Mouse (Mus musculus) kidney, adult 2 months (tissue): Measurements from ENCODE around the gene Sacs. TPM values are rescaled to one million over a fixed set of nuclear protein-coding genes. Genes with fewer than 3 reads are reported as not detected.

ENCODE experiments used
- DNase-seq: peaks from one replicate; pipeline ENCODE4 v3.0.0; 2021
- H3K27ac ChIP-seq: fragments of 200-500 bp; 2 replicates; pipeline ENCODE4 v1.5.1; 2012; ENCODE audit warnings: low read depth, low read length, control low read depth, inconsistent platforms; ENCODE audit not compliant: insufficient read depth
- H3K27me3 ChIP-seq: fragments of 200-500 bp; replicated peaks from 2 replicates; pipeline ENCODE4 v1.6.1; 2012; ENCODE audit warnings: mild to moderate bottlenecking, moderate library complexity, low read length, inconsistent platforms; ENCODE audit not compliant: control insufficient read depth, insufficient read depth
- H3K36me3 ChIP-seq: fragments of 200-500 bp; 2 replicates; pipeline ENCODE4 v1.6.1; 2012; ENCODE audit warnings: mild to moderate bottlenecking, moderate library complexity, low read length, inconsistent platforms; ENCODE audit not compliant: control insufficient read depth, insufficient read depth
- H3K4me1 ChIP-seq: fragments of 200-500 bp; 2 replicates; pipeline ENCODE4 v1.6.1; 2011; ENCODE audit warnings: low read length; ENCODE audit not compliant: control insufficient read depth, insufficient read depth
- H3K4me3 ChIP-seq: fragments of 200-500 bp; 2 replicates; pipeline ENCODE4 v1.5.1; 2011; ENCODE audit warnings: mild to moderate bottlenecking, low read depth, low read length, control low read depth; ENCODE audit not compliant: insufficient read depth
- CTCF ChIP-seq: fragments of 200-500 bp; conservative IDR thresholded peaks from 2 replicates; pipeline ENCODE4 v1.5.1; 2011; ENCODE audit warnings: low read depth, mild to moderate bottlenecking, control low read depth, low read length, moderate library complexity, mixed read lengths; ENCODE audit not compliant: insufficient read depth, insufficient read length
- POLR2A ChIP-seq: fragments of 200-500 bp; IDR thresholded peaks from one replicate; pipeline ENCODE4 v1.6.1; 2011; ENCODE audit warnings: low read depth, low read length, control low read depth
- WGBS: fragments of 180-500 bp; shearing (Covaris S2); methylation state at CpG from one replicate; pipeline ENCODE4 v1.1.7; 2018; 5-methylcytosine and 5-hydroxymethylcytosine counted together
- polyA plus RNA-seq: library from polyadenylated mRNA; depleted of rRNA; stranded (reverse); fragments of >200 nt; gene quantifications from 2 replicates; pipeline ENCODE4 v1.2.3, GENCODE M21; 2012

Gene Sacs
- polyA plus RNA-seq, 1 experiment: 0.33 TPM

DNA sequence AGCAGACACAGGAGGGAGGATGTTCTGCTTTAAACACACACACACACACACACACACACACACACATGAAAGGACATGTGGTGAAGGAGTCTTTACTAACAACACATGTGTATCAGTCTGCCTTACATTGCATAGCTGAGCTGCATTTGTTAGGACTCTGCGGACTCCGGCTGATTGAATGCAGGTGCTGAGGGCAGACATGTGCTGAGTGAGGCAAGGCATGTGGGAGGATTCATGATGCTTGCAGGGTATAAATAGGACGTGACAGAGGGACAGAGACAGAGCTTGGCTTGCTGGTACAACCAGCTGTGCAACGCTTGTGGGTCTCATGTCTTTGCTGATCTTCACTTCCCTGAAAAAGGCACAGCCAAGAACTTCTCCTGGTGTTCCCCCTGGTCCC lies 85.5 kb downstream of the Sacs start:
- Histone ChIP-seq H3K4me1 (no peaks in the 10 kb centered on the region), H3K4me3 (no peak overlapping the region), H3K27me3 (no peaks in the 10 kb centered on the region), H3K36me3 (no peaks in the 10 kb centered on the region), H3K27ac (no peak overlapping the region)
- no peak for TF ChIP-seq POLR2A
- TF ChIP-seq CTCF: no peak
- 77% methylated on average over 4 of the region's 4 CpGs for WGBS
- no peak for DNase-seq

DNA sequence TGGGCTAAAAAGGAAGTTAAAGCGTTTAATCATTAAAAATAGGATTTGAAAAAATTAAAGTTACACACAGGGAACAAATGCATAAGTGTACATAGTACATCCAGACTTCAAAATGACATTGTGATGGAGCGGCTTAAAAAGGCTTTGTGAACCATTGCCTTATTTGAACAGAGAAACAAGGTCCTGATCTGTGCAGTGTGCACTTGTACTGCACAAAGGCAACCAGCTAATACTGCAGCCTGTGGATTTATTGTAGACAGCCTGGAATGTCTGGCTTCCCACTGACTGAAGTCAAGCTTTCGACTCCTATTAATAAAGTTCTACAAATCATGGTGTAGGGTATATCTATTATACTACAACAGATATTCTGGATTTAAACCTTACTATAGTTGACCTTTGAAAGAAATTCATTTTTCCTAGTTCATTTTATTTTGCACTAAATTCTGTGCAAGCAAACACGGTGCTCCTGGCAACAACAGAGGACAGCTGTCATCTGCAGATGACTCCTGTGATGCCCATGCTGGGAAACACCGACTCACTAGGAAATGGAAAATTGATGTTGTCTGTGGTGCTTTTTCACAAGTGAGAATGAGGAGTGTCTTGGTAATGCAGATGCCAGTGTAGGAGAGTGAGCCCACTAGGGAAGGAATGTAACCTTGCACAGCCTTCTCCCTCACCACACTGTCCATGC lies 86.3 kb downstream of the Sacs start:
- H3K4me1 ChIP-seq: no peaks in the 10 kb centered on the region
- TF ChIP-seq POLR2A (no peak), CTCF (no peak)
- 78% methylated on average over 5 of the region's 5 CpGs for WGBS
- H3K27ac ChIP-seq: no peak overlapping the region
- no peaks in the 10 kb centered on the region for H3K27me3 ChIP-seq
- no peak overlapping the region for H3K4me3 ChIP-seq
- H3K36me3 ChIP-seq: no peaks in the 10 kb centered on the region
- no peak for DNase-seq

DNA sequence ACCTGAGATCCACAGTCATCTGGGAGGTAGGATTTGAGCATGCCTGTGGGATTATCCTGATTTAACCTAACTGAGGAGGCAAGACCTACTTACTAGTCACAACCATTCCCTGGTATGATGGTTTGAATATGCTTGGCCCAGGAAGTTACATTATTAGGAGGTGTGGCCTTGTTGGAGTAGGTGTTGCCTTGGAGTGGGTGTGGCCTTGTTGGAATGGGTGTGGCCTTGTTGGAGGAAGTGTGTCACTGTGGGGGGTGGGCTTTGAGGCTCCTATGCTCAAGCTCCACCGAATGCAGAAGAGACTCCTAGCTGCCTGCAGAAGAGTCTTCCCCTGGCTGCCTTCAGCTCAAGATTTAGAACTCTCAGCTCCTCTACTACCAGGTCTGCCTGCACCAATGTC lies 87.9 kb downstream of the Sacs start:
- Histone ChIP-seq H3K27me3 (no peaks in the 10 kb centered on the region), H3K4me1 (no peaks in the 10 kb centered on the region), H3K4me3 (no peak overlapping the region), H3K27ac (no peak overlapping the region), H3K36me3 (no peaks in the 10 kb centered on the region)
- TF ChIP-seq CTCF (no peak), POLR2A (no peak)
- WGBS: 75% methylated on average over 1 of the region's 1 CpGs
- no peak for DNase-seq

DNA sequence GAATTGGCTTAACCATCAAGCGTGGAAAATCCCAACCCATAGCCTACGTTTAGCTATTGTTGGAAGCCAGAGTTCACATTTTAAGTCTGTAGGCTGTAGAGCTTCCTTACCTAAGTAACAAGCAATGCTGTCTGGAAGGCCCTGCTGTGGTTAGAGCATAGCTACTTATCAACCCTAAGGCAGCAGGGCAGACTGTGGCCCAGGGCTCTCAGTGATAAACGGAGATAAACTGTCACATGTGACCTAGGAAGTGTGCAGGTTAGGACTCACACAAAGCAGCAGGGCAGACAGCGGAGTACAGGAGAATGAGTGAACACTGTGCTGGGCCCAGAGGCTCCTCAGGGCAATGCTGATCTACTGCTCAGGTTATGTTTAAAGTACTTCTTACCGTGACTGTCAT lies 91.5 kb downstream of the Sacs start:
- Histone ChIP-seq H3K4me1 (no peaks in the 10 kb centered on the region), H3K36me3 (no peaks in the 10 kb centered on the region), H3K27ac (no peak overlapping the region), H3K4me3 (no peak overlapping the region), H3K27me3 (no peaks in the 10 kb centered on the region)
- no peak for TF ChIP-seq CTCF
- TF ChIP-seq POLR2A: no peak
- no peak for DNase-seq
- 84% methylated on average over 5 of the region's 5 CpGs for WGBS

DNA sequence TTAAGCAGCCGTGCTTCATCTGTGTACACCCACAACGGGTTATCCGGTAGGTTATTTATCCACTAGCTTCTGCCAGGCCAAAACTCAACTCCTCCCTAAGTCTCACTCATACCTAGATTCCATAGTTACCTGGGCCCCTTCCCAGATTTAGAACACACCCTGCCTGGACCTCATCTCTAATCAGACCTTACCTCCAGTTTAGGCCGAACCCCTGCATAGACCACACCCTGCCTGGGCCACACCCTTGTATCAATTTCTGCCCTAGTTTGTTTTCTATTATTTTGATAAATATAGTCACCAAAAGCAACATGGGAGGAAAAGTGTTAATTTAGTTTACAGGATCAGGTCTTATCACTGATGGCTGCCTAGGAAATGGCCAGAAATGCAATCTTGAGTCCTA lies 91.9 kb downstream of the Sacs start:
- TF ChIP-seq CTCF (no peak), POLR2A (no peak)
- Histone ChIP-seq H3K27me3 (no peaks in the 10 kb centered on the region), H3K27ac (no peak overlapping the region), H3K4me3 (no peak overlapping the region), H3K4me1 (no peaks in the 10 kb centered on the region), H3K36me3 (no peaks in the 10 kb centered on the region)
- 86% methylated on average over 4 of the region's 4 CpGs for WGBS
- no peak for DNase-seq

DNA sequence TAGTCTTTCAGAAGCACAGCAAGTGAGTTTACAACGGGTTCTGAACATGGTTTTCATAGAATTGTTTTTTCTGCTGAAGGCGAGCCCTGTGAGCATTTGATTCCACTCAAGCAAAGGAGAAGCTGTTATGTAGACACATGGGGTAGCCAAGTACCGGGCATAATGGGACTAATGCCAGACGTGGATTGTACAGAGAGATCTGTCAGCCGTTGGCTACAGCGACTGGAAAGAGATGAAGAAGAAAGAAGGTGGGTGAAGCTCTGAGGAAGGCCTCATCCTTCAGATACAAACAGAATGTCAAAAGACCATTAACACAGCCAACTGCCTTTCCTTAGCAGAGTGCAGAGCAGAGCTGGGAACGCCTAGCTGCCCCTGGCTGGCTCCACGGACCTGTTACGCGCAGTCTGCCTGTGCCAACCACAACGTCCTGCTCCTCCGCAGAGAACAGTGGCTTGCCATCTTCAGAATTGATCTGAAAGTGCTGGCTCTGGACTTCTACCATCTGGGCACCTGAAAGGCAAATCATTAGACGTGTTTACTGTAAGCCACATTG lies 93.8 kb downstream of the Sacs start:
- WGBS: 89% methylated on average over 13 of the region's 13 CpGs
- no peak overlapping the region for H3K4me3 ChIP-seq

DNA sequence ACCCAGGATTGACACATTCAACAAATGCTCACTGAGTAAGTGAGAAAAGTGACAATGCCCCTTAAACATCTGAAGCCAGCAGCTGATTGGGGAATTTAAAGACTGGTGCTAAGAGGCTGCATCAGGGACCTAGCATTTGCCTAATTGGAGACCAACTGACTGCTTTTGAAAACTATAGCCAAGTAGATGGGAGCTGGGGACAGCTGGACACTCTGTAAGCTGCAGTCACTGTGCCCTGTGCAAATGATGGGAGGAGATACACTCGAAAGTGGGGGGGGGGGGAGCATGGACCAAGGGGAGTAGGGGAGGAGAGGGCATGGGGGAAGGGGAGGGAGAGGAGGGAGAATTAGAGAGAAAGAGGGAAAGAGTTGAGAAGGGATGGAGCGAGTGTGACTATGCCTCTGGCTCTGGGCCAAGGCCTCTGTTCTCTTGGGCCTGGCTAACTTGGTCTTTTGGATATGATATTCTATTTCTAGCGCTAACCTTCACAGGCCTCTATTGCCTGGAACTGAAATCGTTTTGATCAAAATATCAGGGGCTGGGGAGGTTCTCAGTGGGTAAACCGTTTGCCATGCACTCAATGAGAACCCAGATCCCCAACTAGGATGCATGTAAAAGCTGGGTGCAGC lies 97.7 kb downstream of the Sacs start:
- 59% methylated on average over 5 of the region's 5 CpGs for WGBS
- no peak for DNase-seq
- Histone ChIP-seq H3K36me3 (no peaks in the 10 kb centered on the region), H3K4me3 (no peak overlapping the region), H3K27ac (no peak overlapping the region), H3K27me3 (no peaks in the 10 kb centered on the region), H3K4me1 (no peaks in the 10 kb centered on the region)
- TF ChIP-seq CTCF (no peak), POLR2A (no peak)

More for the DNA sequence above, 93.8 kb downstream of the Sacs start:
- no peak for TF ChIP-seq POLR2A
- no peak for TF ChIP-seq CTCF
- H3K36me3 ChIP-seq: no peaks in the 10 kb centered on the region
- H3K4me1 ChIP-seq: no peaks in the 10 kb centered on the region
- H3K27me3 ChIP-seq: no peaks in the 10 kb centered on the region
- no peak for DNase-seq
- H3K27ac ChIP-seq: no peak overlapping the region
